Mouse (Mus musculus): ENCODE data around the gene Rad51b. TPM values are rescaled to one million over a fixed set of nuclear protein-coding genes. Genes with fewer than 3 reads are reported as not detected.

The Rad51b gene
- total and polyA plus RNA-seq, 3 experiments: 1.6 to 45.5 (median 22.0) TPM

DNA sequence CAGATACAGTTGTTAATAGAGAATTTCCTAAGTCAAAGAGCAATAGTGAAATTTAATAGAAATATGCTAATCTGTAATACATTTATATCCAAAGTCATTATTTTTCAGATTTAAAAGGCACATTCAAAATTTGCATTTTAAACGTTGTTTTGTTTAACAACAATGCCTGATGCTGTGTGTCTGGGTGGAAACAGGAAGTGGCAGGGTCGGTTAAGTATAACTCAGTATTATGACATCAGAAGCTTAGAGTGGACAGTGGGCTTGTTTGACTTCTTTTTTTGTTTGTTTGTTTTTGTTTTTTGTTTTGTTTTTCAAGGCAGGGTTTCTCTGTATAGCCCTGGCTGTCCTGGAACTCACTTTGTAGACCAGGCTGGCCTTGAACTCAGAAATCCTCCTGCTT is 147.6 kb downstream of the Rad51b start:
- ATAC-seq (ENCODE audit: extremely low read depth, insufficient number of reproducible peaks, low FRiP score, poor library complexity, severe bottlenecking) (no peak), DNase-seq (ENCODE audit: low spot score) (no peak)
- Histone ChIP-seq H3K27me3 (ENCODE audit: insufficient read depth, low read length) (no peaks in the 10 kb centered on the region), H3K4me3 (ENCODE audit: low read depth, low read length) (no peak overlapping the region), H3K36me3 (replicated peaks) (no peaks in the 10 kb centered on the region), H3K4me1 (ENCODE audit: insufficient read depth, low read depth, low read length) (no peaks in the 10 kb centered on the region; the same call in 1 of the 2 replicates), H3K9me3 (replicated peaks) (no peaks in the 10 kb centered on the region)
- TF ChIP-seq TAL1 (conservative IDR thresholded peaks at IDR 0.05; ENCODE audit: low read depth, low read length) (no peak), POLR2AphosphoS5 (IDR thresholded peaks at IDR 0.05; ENCODE audit: insufficient replicate concordance, low read depth, low read length) (no peak), GATA2 (IDR thresholded peaks at IDR 0.05; ENCODE audit: borderline replicate concordance, low read depth, low read length) (no peak), CTCF (IDR thresholded peaks at IDR 0.05; ENCODE audit: low read depth, low read length) (no peak), GATA1 (IDR thresholded peaks at IDR 0.05; ENCODE audit: borderline replicate concordance, low read length) (no peak)

DNA sequence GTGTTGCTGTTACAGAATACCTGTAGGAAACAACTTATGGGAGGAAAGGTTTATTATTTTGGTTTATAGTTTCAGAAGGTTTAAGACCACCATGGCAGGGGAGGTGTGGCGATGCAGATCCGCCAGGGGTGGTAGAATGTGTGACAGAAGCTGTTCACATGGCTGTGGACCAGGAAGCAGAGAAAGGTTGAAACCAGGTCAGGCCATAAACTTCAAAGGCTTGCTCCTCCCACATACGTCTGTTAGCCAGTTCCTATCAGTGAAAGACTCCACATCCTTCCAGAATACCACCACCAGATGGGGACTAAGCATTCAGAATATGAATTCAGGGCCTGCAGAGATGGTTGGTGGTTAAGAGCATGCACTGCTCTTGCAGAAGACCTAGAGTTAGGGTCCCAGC is 150.0 kb downstream of the Rad51b start:
- Histone ChIP-seq H3K27me3 (ENCODE audit: insufficient read depth, low read length) (no peaks in the 10 kb centered on the region), H3K4me3 (ENCODE audit: low read depth, low read length) (no peak overlapping the region), H3K4me1 (ENCODE audit: insufficient read depth, low read depth, low read length) (no peaks in the 10 kb centered on the region), H3K36me3 (replicated peaks) (no peaks in the 10 kb centered on the region), H3K9me3 (replicated peaks) (no peaks in the 10 kb centered on the region)
- no peak for TF ChIP-seq POLR2AphosphoS5 (IDR thresholded peaks at IDR 0.05; ENCODE audit: insufficient replicate concordance, low read depth, low read length)
- TF ChIP-seq GATA2 (IDR thresholded peaks at IDR 0.05; ENCODE audit: borderline replicate concordance, low read depth, low read length): no peak
- TF ChIP-seq GATA1 (IDR thresholded peaks at IDR 0.05; ENCODE audit: borderline replicate concordance, low read length): no peak
- TF ChIP-seq TAL1 (conservative IDR thresholded peaks at IDR 0.05; ENCODE audit: low read depth, low read length): no peak
- no peak for TF ChIP-seq CTCF (IDR thresholded peaks at IDR 0.05; ENCODE audit: low read depth, low read length)
- no peak for ATAC-seq (ENCODE audit: extremely low read depth, insufficient number of reproducible peaks, low FRiP score, poor library complexity, severe bottlenecking)
- DNase-seq (ENCODE audit: low spot score): no peak

GRCm38 (mm10) chr12:79449817-79450411 is 152.8 kb downstream of the Rad51b start:
- H3K9me3 ChIP-seq (replicated peaks): no peaks in the 10 kb centered on the region
- TF ChIP-seq POLR2AphosphoS5 (IDR thresholded peaks at IDR 0.05; ENCODE audit: insufficient replicate concordance, low read depth, low read length): no peak
- TF ChIP-seq CTCF (IDR thresholded peaks at IDR 0.05; ENCODE audit: low read depth, low read length): no peak
- no peak for TF ChIP-seq GATA2 (IDR thresholded peaks at IDR 0.05; ENCODE audit: borderline replicate concordance, low read depth, low read length)
- no peak for TF ChIP-seq TAL1 (conservative IDR thresholded peaks at IDR 0.05; ENCODE audit: low read depth, low read length)
- no peak for TF ChIP-seq GATA1 (IDR thresholded peaks at IDR 0.05; ENCODE audit: borderline replicate concordance, low read length)

GRCm38 (mm10) chr12:79452882-79453281 is 155.8 kb downstream of the Rad51b start:
- peaks cover 2% of the 10 kb centered on the region for H3K36me3 ChIP-seq (replicated peaks)
- DNase-seq (ENCODE audit: low spot score): no peak
- H3K27me3 ChIP-seq (ENCODE audit: insufficient read depth, low read length): no peaks in the 10 kb centered on the region
- TF ChIP-seq TAL1 (conservative IDR thresholded peaks at IDR 0.05; ENCODE audit: low read depth, low read length) (no peak), GATA2 (IDR thresholded peaks at IDR 0.05; ENCODE audit: borderline replicate concordance, low read depth, low read length) (no peak), CTCF (IDR thresholded peaks at IDR 0.05; ENCODE audit: low read depth, low read length) (no peak), GATA1 (IDR thresholded peaks at IDR 0.05; ENCODE audit: borderline replicate concordance, low read length) (no peak), POLR2AphosphoS5 (IDR thresholded peaks at IDR 0.05; ENCODE audit: insufficient replicate concordance, low read depth, low read length) (no peak)
- H3K4me1 ChIP-seq (ENCODE audit: insufficient read depth, low read depth, low read length): no peaks in the 10 kb centered on the region
- no peak for ATAC-seq (ENCODE audit: extremely low read depth, insufficient number of reproducible peaks, low FRiP score, poor library complexity, severe bottlenecking)
- no peak overlapping the region for H3K4me3 ChIP-seq (ENCODE audit: low read depth, low read length)
- H3K9me3 ChIP-seq (replicated peaks): no peaks in the 10 kb centered on the region

More at GRCm38 (mm10) chr12:79449817-79450411, 152.8 kb downstream of the Rad51b start:
- H3K4me3 ChIP-seq (ENCODE audit: low read depth, low read length): no peak overlapping the region
- peaks cover 2% of the 10 kb centered on the region for H3K36me3 ChIP-seq (replicated peaks)
- DNase-seq (ENCODE audit: low spot score) (no peak), ATAC-seq (ENCODE audit: extremely low read depth, insufficient number of reproducible peaks, low FRiP score, poor library complexity, severe bottlenecking) (no peak)
- H3K4me1 ChIP-seq (ENCODE audit: insufficient read depth, low read depth, low read length): no peaks in the 10 kb centered on the region
- no peaks in the 10 kb centered on the region for H3K27me3 ChIP-seq (ENCODE audit: insufficient read depth, low read length)

- Histone ChIP-seq H3K4me3 (ENCODE audit: low read depth, low read length) (no peak overlapping the region), H3K27me3 (ENCODE audit: insufficient read depth, low read length) (no peaks in the 10 kb centered on the region), H3K4me1 (ENCODE audit: insufficient read depth, low read depth, low read length) (no peaks in the 10 kb centered on the region), H3K9me3 (replicated peaks) (no peaks in the 10 kb centered on the region), H3K36me3 (replicated peaks) (peaks cover 2% of the 10 kb centered on the region)
- no peak for TF ChIP-seq POLR2AphosphoS5 (IDR thresholded peaks at IDR 0.05; ENCODE audit: insufficient replicate concordance, low read depth, low read length)
- no peak for TF ChIP-seq GATA1 (IDR thresholded peaks at IDR 0.05; ENCODE audit: borderline replicate concordance, low read length)
- TF ChIP-seq GATA2 (IDR thresholded peaks at IDR 0.05; ENCODE audit: borderline replicate concordance, low read depth, low read length): no peak
- no peak for TF ChIP-seq TAL1 (conservative IDR thresholded peaks at IDR 0.05; ENCODE audit: low read depth, low read length)
- TF ChIP-seq CTCF (IDR thresholded peaks at IDR 0.05; ENCODE audit: low read depth, low read length): no peak
- DNase-seq (ENCODE audit: low spot score) (no peak), ATAC-seq (ENCODE audit: extremely low read depth, insufficient number of reproducible peaks, low FRiP score, poor library complexity, severe bottlenecking) (no peak)
These were observed 156.9 kb downstream of the Rad51b start for GRCm38 (mm10) chr12:79454017-79454416.

GRCm38 (mm10) chr12:79455061-79455847 is 158.2 kb downstream of the Rad51b start:
- DNase-seq (ENCODE audit: low spot score) (no peak), ATAC-seq (ENCODE audit: extremely low read depth, insufficient number of reproducible peaks, low FRiP score, poor library complexity, severe bottlenecking) (no peak)
- Histone ChIP-seq H3K36me3 (replicated peaks) (peaks cover 2% of the 10 kb centered on the region), H3K4me1 (ENCODE audit: insufficient read depth, low read depth, low read length) (no peaks in the 10 kb centered on the region), H3K9me3 (replicated peaks) (no peaks in the 10 kb centered on the region), H3K27me3 (ENCODE audit: insufficient read depth, low read length) (no peaks in the 10 kb centered on the region), H3K4me3 (ENCODE audit: low read depth, low read length) (no peak overlapping the region)
- no peak for TF ChIP-seq TAL1 (conservative IDR thresholded peaks at IDR 0.05; ENCODE audit: low read depth, low read length)
- no peak for TF ChIP-seq CTCF (IDR thresholded peaks at IDR 0.05; ENCODE audit: low read depth, low read length)
- no peak for TF ChIP-seq GATA2 (IDR thresholded peaks at IDR 0.05; ENCODE audit: borderline replicate concordance, low read depth, low read length)
- TF ChIP-seq POLR2AphosphoS5 (IDR thresholded peaks at IDR 0.05; ENCODE audit: insufficient replicate concordance, low read depth, low read length): no peak
- TF ChIP-seq GATA1 (IDR thresholded peaks at IDR 0.05; ENCODE audit: borderline replicate concordance, low read length): no peak
